Mouse (Mus musculus): ENCODE measurements around the gene Dnmt3a. TPM values are rescaled to one million over a fixed set of nuclear protein-coding genes. Genes with fewer than 3 reads are reported as not detected.
"Not testable (repeated sequence)": the region's sequence is repeated elsewhere in the genome, so short reads cannot be mapped to it uniquely, and the experiment has no call there.

Gene Dnmt3a
- polyA plus RNA-seq, 1 experiment from 2014 or later, result 48.7 TPM

DNA sequence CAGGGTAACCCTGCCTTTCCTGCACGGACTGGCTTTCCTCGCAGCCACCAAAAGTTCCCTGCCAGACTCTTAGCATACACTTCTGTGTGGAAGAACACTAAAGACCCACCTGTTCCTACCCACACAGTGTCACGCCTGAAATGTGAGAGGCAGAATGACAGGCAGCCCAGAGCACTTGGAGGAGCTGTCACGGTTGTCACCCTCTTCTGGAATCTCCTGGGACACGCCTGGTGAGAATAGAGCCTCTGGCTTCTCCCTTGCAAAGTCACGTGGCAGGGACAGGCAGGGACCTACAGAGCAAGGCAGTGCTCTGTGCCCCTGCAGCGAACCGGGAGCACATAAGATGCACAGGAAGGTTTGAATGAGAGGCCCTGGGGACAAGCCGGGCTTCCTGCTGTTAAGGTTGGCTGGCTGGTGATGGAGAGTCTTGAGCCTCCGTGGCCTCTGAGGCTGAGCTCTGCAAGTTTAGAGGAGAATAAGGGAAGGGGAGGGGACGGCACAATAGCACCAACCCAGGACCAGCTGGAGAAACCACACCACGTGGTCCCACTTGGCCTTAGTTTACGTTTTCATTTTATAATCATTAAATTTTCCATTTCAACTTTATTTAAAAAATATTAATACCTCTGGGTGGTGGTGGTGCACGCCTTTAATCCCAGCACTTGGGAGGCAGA, 112.0 kb downstream of the Dnmt3a start:
- WGBS, result 15% methylated on average over 14 of the region's 14 CpGs
- Histone ChIP-seq H3K9me3 (ENCODE audit: control insufficient read depth, low read length) (no peaks in the 10 kb centered on the region), H3K4me1 (ENCODE audit: control insufficient read depth in 2 of 2, insufficient read depth in 2 of 2, low read length in 2 of 2) (peaks cover 7 to 8% of the 10 kb centered on the region in 2 experiments), H3K27ac (replicated peaks in 1 of 2; ENCODE audit: control insufficient read depth in 1 of 2, insufficient read depth in 1 of 2, low read depth in 2 of 2, low read length in 2 of 2) (no peak overlapping the region), H3K27me3 (ENCODE audit: control insufficient read depth, insufficient read depth, low read length) (no peaks in the 10 kb centered on the region), H3K9ac (ENCODE audit: low read length) (peak overlapping the region; percentile 30; the same call in 1 of the 2 replicates), H3K4me2 (ENCODE audit: low read length) (peak overlapping the region; percentile 11), H3K4me3 (ENCODE audit: control insufficient read depth in 1 of 2, insufficient read depth in 1 of 2, low read depth in 1 of 2, low read length in 2 of 2) (no peak overlapping the region), H3K36me3 (ENCODE audit: control insufficient read depth, insufficient read depth, low read length) (peaks cover 14% of the 10 kb centered on the region; the same call in 1 of the 2 replicates)
- ATAC-seq (ENCODE audit: insufficient number of reproducible peaks, insufficient read depth, low FRiP score, low read depth), result peak; percentile 28; the same call in 1 of the 2 replicates

- Histone ChIP-seq H3K9ac (ENCODE audit: low read length) (no peak overlapping the region), H3K27me3 (ENCODE audit: control insufficient read depth, insufficient read depth, low read length) (no peaks in the 10 kb centered on the region), H3K27ac (replicated peaks in 1 of 2; ENCODE audit: control insufficient read depth in 1 of 2, insufficient read depth in 1 of 2, low read depth in 2 of 2, low read length in 2 of 2) (no peak overlapping the region), H3K4me3 (ENCODE audit: control insufficient read depth in 1 of 2, insufficient read depth in 1 of 2, low read depth in 1 of 2, low read length in 2 of 2) (no peak overlapping the region), H3K4me2 (ENCODE audit: low read length) (no peak overlapping the region), H3K4me1 (ENCODE audit: control insufficient read depth in 2 of 2, insufficient read depth in 2 of 2, low read length in 2 of 2) (peaks cover 7 to 8% of the 10 kb centered on the region in 2 experiments), H3K9me3 (ENCODE audit: control insufficient read depth, low read length) (no peaks in the 10 kb centered on the region), H3K36me3 (ENCODE audit: control insufficient read depth, insufficient read depth, low read length) (peaks cover 13% of the 10 kb centered on the region; the same call in 1 of the 2 replicates)
- WGBS, result 74% methylated on average over 3 of the region's 3 CpGs
- ATAC-seq (ENCODE audit: insufficient number of reproducible peaks, insufficient read depth, low FRiP score, low read depth), result no peak
Observed at GRCm38 (mm10) chr12:3918577-3918976, 112.8 kb downstream of the Dnmt3a start.

DNA sequence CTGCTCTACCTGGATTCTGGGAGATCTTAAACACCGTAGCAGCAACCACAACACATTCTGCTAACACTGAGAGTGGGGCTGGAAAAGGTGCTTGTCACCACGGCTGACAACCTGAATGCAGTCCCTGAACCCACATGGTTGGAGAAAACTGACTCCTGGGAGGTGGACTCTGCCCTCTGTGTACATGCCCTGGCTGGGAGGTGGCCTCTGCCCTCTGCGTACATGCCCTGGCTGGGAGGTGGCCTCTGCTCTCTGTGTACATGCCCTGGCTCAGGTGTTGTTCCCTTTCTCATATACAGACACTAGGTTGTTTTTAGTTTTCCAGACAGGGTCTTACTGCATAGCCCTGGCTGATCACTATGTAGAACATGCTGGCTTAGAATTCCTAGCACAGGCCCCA, 113.6 kb downstream of the Dnmt3a start:
- Histone ChIP-seq H3K9me3 (ENCODE audit: control insufficient read depth, low read length) (no peaks in the 10 kb centered on the region), H3K27me3 (ENCODE audit: control insufficient read depth, insufficient read depth, low read length) (no peaks in the 10 kb centered on the region), H3K9ac (ENCODE audit: low read length) (no peak overlapping the region), H3K4me3 (ENCODE audit: control insufficient read depth in 1 of 2, insufficient read depth in 1 of 2, low read depth in 1 of 2, low read length in 2 of 2) (no peak overlapping the region), H3K4me1 (ENCODE audit: control insufficient read depth in 2 of 2, insufficient read depth in 2 of 2, low read length in 2 of 2) (peaks cover 7 to 8% of the 10 kb centered on the region in 2 experiments), H3K36me3 (ENCODE audit: control insufficient read depth, insufficient read depth, low read length) (peaks cover 7% of the 10 kb centered on the region; the same call in 1 of the 2 replicates), H3K4me2 (ENCODE audit: low read length) (no peak overlapping the region), H3K27ac (replicated peaks in 1 of 2; ENCODE audit: control insufficient read depth in 1 of 2, insufficient read depth in 1 of 2, low read depth in 2 of 2, low read length in 2 of 2) (no peak overlapping the region)
- no peak for ATAC-seq (ENCODE audit: insufficient number of reproducible peaks, insufficient read depth, low FRiP score, low read depth)
- WGBS, result 82% methylated on average over 3 of the region's 3 CpGs

GRCm38 (mm10) chr12:3926127-3926526, 120.3 kb downstream of the Dnmt3a start:
- Histone ChIP-seq H3K9me3 (ENCODE audit: control insufficient read depth, low read length) (no peaks in the 10 kb centered on the region), H3K27me3 (ENCODE audit: control insufficient read depth, insufficient read depth, low read length) (no peaks in the 10 kb centered on the region), H3K27ac (replicated peaks in 1 of 2; ENCODE audit: control insufficient read depth in 1 of 2, insufficient read depth in 1 of 2, low read depth in 2 of 2, low read length in 2 of 2) (no peak overlapping the region), H3K36me3 (ENCODE audit: control insufficient read depth, insufficient read depth, low read length) (no peaks in the 10 kb centered on the region), H3K4me3 (ENCODE audit: control insufficient read depth in 1 of 2, insufficient read depth in 1 of 2, low read depth in 1 of 2, low read length in 2 of 2) (no peak overlapping the region), H3K4me1 (ENCODE audit: control insufficient read depth in 2 of 2, insufficient read depth in 2 of 2, low read length in 2 of 2) (peaks cover 4 to 7% of the 10 kb centered on the region in 2 experiments; a peak in 3 of 4 replicates), H3K4me2 (ENCODE audit: low read length) (no peak overlapping the region), H3K9ac (ENCODE audit: low read length) (no peak overlapping the region)
- 8% methylated on average over 1 of the region's 1 CpGs for WGBS
- ATAC-seq (ENCODE audit: insufficient number of reproducible peaks, insufficient read depth, low FRiP score, low read depth), result no peak

- peaks cover 4% of the 10 kb centered on the region in 2 experiments; a peak in 3 of 4 replicates for H3K4me1 ChIP-seq (ENCODE audit: control insufficient read depth in 2 of 2, insufficient read depth in 2 of 2, low read length in 2 of 2)
- H3K9ac ChIP-seq (ENCODE audit: low read length), result no peak overlapping the region
- H3K27me3 ChIP-seq (ENCODE audit: control insufficient read depth, insufficient read depth, low read length), result no peaks in the 10 kb centered on the region
- 31% methylated on average over 3 of the region's 3 CpGs for WGBS
- H3K9me3 ChIP-seq (ENCODE audit: control insufficient read depth, low read length), result no peaks in the 10 kb centered on the region
- no peaks in the 10 kb centered on the region for H3K36me3 ChIP-seq (ENCODE audit: control insufficient read depth, insufficient read depth, low read length)
- no peak overlapping the region for H3K4me2 ChIP-seq (ENCODE audit: low read length)
- no peak overlapping the region for H3K27ac ChIP-seq (replicated peaks in 1 of 2; ENCODE audit: control insufficient read depth in 1 of 2, insufficient read depth in 1 of 2, low read depth in 2 of 2, low read length in 2 of 2)
- no peak overlapping the region for H3K4me3 ChIP-seq (ENCODE audit: control insufficient read depth in 1 of 2, insufficient read depth in 1 of 2, low read depth in 1 of 2, low read length in 2 of 2)
- ATAC-seq (ENCODE audit: insufficient number of reproducible peaks, insufficient read depth, low FRiP score, low read depth), result peak; percentile 56; the same call in 1 of the 2 replicates
Observed at GRCm38 (mm10) chr12:3928841-3929240, 123.0 kb downstream of the Dnmt3a start.

DNA sequence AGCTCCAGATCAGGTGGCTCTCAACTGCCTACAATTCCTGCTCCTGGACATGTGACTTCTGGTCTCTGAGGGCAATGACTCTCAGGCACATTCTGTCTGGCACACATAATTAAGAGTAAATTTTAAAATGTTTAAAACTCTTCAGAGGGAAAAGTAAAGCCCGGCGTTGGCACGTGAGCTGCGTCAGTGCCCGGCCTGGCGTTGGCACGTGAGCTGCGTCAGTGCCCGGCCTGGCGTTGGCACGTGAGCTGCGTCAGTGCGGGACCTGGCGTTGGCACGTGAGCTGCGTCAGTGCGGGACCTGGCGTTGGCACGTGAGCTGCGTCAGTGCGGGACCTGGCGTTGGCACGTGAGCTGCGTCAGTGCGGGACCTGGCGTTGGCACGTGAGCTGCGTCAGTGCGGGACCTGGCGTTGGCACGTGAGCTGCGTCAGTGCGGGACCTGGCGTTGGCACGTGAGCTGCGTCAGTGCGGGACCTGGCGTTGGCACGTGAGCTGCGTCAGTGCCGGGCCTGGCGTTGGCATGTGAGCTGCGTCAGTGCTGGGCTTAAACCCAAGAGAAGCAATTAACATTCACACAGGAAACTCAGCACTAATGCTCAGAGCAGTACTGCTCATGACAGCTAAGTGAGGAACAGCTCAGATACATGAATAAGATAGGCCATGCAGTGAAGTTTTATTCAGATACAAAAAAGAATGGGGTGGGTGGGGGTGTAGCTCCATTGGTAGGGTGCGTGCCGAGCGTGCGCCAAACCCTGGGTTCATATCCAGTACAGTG, 124.5 kb downstream of the Dnmt3a start:
- 82% methylated on average over 31 of the region's 47 CpGs for WGBS
- H3K4me3 ChIP-seq (ENCODE audit: control insufficient read depth in 1 of 2, insufficient read depth in 1 of 2, low read depth in 1 of 2, low read length in 2 of 2); ATAC-seq (ENCODE audit: insufficient number of reproducible peaks, insufficient read depth, low FRiP score, low read depth): not testable (repeated sequence)

GRCm38 (mm10) chr12:3942026-3942425, 136.2 kb downstream of the Dnmt3a start:
- no peaks in the 10 kb centered on the region for H3K4me1 ChIP-seq (ENCODE audit: control insufficient read depth in 2 of 2, insufficient read depth in 2 of 2, low read length in 2 of 2)
- H3K9me3 ChIP-seq (ENCODE audit: control insufficient read depth, low read length), result no peaks in the 10 kb centered on the region
- no peaks in the 10 kb centered on the region for H3K36me3 ChIP-seq (ENCODE audit: control insufficient read depth, insufficient read depth, low read length)
- H3K4me3 ChIP-seq (ENCODE audit: control insufficient read depth in 1 of 2, insufficient read depth in 1 of 2, low read depth in 1 of 2, low read length in 2 of 2), result no peak overlapping the region
- no peak overlapping the region for H3K4me2 ChIP-seq (ENCODE audit: low read length)
- ATAC-seq (ENCODE audit: insufficient number of reproducible peaks, insufficient read depth, low FRiP score, low read depth), result no peak
- 44% methylated on average over 11 of the region's 11 CpGs for WGBS
- H3K27ac ChIP-seq (replicated peaks in 1 of 2; ENCODE audit: control insufficient read depth in 1 of 2, insufficient read depth in 1 of 2, low read depth in 2 of 2, low read length in 2 of 2), result no peak overlapping the region
- H3K9ac ChIP-seq (ENCODE audit: low read length), result no peak overlapping the region
- no peaks in the 10 kb centered on the region for H3K27me3 ChIP-seq (ENCODE audit: control insufficient read depth, insufficient read depth, low read length)

More for the DNA sequence above, 124.5 kb downstream of the Dnmt3a start:
- not testable (repeated sequence) for H3K36me3 ChIP-seq (ENCODE audit: control insufficient read depth, insufficient read depth, low read length); H3K9ac ChIP-seq (ENCODE audit: low read length); H3K27me3 ChIP-seq (ENCODE audit: control insufficient read depth, insufficient read depth, low read length); H3K4me2 ChIP-seq (ENCODE audit: low read length); H3K9me3 ChIP-seq (ENCODE audit: control insufficient read depth, low read length); H3K4me1 ChIP-seq (ENCODE audit: control insufficient read depth in 2 of 2, insufficient read depth in 2 of 2, low read length in 2 of 2); H3K27ac ChIP-seq (replicated peaks in 1 of 2; ENCODE audit: control insufficient read depth in 1 of 2, insufficient read depth in 1 of 2, low read depth in 2 of 2, low read length in 2 of 2)

Measured in heart, embryonic 14.5 days (tissue).